Mouse (Mus musculus) gastrocnemius, adult 8-10 months (tissue): Measurements from ENCODE around the gene Rab11fip3. TPM values are rescaled to one million over a fixed set of nuclear protein-coding genes. Genes with fewer than 3 reads are reported as not detected.
A peak's percentile ranks its signal among the peaks of the same experiment; 100 is the strongest.

ENCODE experiments used
- DNase-seq, 2 experiments: peaks; one replicate each; pipeline ENCODE4 v3.0.0; 2022; ENCODE audit warnings: low spot score in 2 of 2
- total RNA-seq, 4 experiments: library from RNA; stranded (reverse); gene quantifications; 2 replicates each; pipeline ENCODE4 v1.2.4; 2022

Rab11fip3 gene
- total RNA-seq, 4 experiments from 2014 or later: 71.4 to 85.9 (median 78.5) TPM

- DNase-seq: no peak
These were observed 112.7 kb downstream of the Rab11fip3 start for GRCm38 (mm10) chr17:25956631-25957030.

- no peak for DNase-seq
These were observed 113.2 kb downstream of the Rab11fip3 start for GRCm38 (mm10) chr17:25956201-25956600.

GRCm38 (mm10) chr17:25955736-25956135 is 113.6 kb downstream of the Rab11fip3 start:
- DNase-seq: no peak

GRCm38 (mm10) chr17:25954671-25955070 is 114.7 kb downstream of the Rab11fip3 start:
- no peak for DNase-seq

GRCm38 (mm10) chr17:25953161-25953560 is 116.2 kb downstream of the Rab11fip3 start:
- DNase-seq: no peak

GRCm38 (mm10) chr17:25951803-25952623 is 117.3 kb downstream of the Rab11fip3 start, which contains the start of gene A930017K11Rik:
Gene A930017K11Rik, minus strand, starts transcription at chr17:25952565.
- no peak for DNase-seq

GRCm38 (mm10) chr17:25951225-25951802 is 118.0 kb downstream of the Rab11fip3 start:
- DNase-seq: no peak

GRCm38 (mm10) chr17:25950706-25951105 is 118.6 kb downstream of the Rab11fip3 start:
- no peak for DNase-seq

GRCm38 (mm10) chr17:25949981-25950380 is 119.4 kb downstream of the Rab11fip3 start:
- no peak for DNase-seq

- no peak for DNase-seq
These were observed 121.3 kb downstream of the Rab11fip3 start for GRCm38 (mm10) chr17:25948051-25948450.

GRCm38 (mm10) chr17:25947576-25947975 is 121.8 kb downstream of the Rab11fip3 start:
- DNase-seq: no peak

- DNase-seq: no peak
These were observed 122.5 kb downstream of the Rab11fip3 start for GRCm38 (mm10) chr17:25946891-25947290.

- DNase-seq: no peak
These were observed 123.0 kb downstream of the Rab11fip3 start for GRCm38 (mm10) chr17:25946349-25946748.

GRCm38 (mm10) chr17:25945517-25946155 is 123.7 kb downstream of the Rab11fip3 start:
- DNase-seq: peak in 1 of 2 experiments; percentile 24

- DNase-seq: no peak
These were observed 124.8 kb downstream of the Rab11fip3 start, which contains the start of the genes Pigq and Nhlrc4 for GRCm38 (mm10) chr17:25944366-25945163. Gene Pigq, minus strand, starts transcription at chr17:25944936. Gene Nhlrc4, minus strand, starts transcription at chr17:25944961.

- DNase-seq: no peak
These were observed 125.6 kb downstream of the Rab11fip3 start for GRCm38 (mm10) chr17:25943769-25944168.

- no peak for DNase-seq
These were observed 126.1 kb downstream of the Rab11fip3 start for GRCm38 (mm10) chr17:25943221-25943620.

GRCm38 (mm10) chr17:25942597-25943151 is 126.7 kb downstream of the Rab11fip3 start:
- no peak for DNase-seq

GRCm38 (mm10) chr17:25941511-25942241 is 127.7 kb downstream of the Rab11fip3 start:
- DNase-seq: peak; percentile 36 to 57
